Mouse (Mus musculus) myocyte (in vitro differentiated cells): ENCODE measurements around the gene Hras.
A peak's percentile ranks its signal among the peaks of the same experiment; 100 is the strongest.

Experiments used
- E2F4 ChIP-seq: IDR thresholded peaks from one replicate; pipeline ENCODE4 v1.6.1; 2011; ENCODE audit warnings: mild to moderate bottlenecking, control low read depth, moderate library complexity; ENCODE audit not compliant: insufficient read depth
- MYOD1 ChIP-seq, 3 experiments: IDR thresholded peaks; one replicate each; pipeline ENCODE4 v1.6.1; 2011; ENCODE audit warnings: control low read depth in 2 of 3, low read depth in 2 of 3, mild to moderate bottlenecking in 2 of 3, moderate library complexity in 1 of 3; ENCODE audit not compliant: insufficient read length in 2 of 3, control insufficient read depth in 1 of 3
- POLR2A ChIP-seq: IDR thresholded peaks from one replicate; pipeline ENCODE4 v1.6.1; 2011; ENCODE audit warnings: low read depth, mild to moderate bottlenecking, control low read depth, moderate library complexity; ENCODE audit not compliant: insufficient read length
- POLR2AphosphoS2 ChIP-seq: IDR thresholded peaks from one replicate; pipeline ENCODE4 v1.6.1; 2011; ENCODE audit warnings: low read depth, control low read depth; ENCODE audit not compliant: insufficient read length
- TCF12 ChIP-seq: IDR thresholded peaks from one replicate; pipeline ENCODE4 v1.6.1; 2011; ENCODE audit warnings: mild to moderate bottlenecking, control low read depth; ENCODE audit not compliant: poor library complexity, insufficient read depth, severe bottlenecking
- USF1 ChIP-seq: IDR thresholded peaks from one replicate; pipeline ENCODE4 v1.6.1; 2011; ENCODE audit warnings: low read depth, mild to moderate bottlenecking, control low read depth, moderate library complexity

DNA sequence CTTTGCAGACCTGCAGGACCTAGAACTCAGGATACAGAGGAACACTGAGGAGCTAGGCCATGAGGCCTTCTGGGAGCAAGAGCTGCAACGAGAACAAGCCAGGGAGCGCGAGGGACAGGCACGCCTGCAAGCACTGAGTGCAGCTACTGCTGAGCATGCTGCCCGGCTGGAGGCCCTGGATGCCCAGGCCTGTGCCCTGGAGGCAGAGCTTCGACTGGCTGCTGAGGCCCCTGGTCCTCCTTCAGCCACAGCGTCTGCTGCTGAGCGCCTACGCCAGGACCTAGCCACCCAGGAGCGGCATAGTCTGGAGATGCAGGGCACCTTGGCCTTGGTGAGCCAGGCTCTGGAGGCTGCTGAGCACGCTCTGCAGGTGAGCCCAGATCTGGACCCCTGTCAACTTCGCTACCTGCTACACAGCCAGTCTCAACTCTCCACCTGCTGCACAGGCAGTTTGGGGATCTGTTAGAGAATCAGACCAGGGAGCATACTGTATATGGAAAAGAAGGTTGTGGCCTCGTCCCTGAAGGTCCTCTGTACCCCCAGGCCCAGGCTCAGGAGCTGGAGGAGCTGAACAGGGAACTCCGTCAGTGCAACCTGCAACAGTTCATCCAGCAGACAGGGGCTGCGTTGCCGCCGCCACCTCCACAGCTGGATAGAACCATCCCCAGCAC, 23.7 kb upstream of the Hras start:
- TF ChIP-seq POLR2AphosphoS2 (peak; percentile 78), POLR2A (peak; percentile 6), USF1 (no peak), E2F4 (no peak), MYOD1 (IDR thresholded peaks at IDR 0.05; ENCODE audit: control insufficient read depth in 1 of 3, insufficient read length in 2 of 3, low read depth in 2 of 3) (no peak), TCF12 (no peak)
